ENCODE assay signal across 9 mouse cellular contexts in genomic region chr5:24919155-24919554, GRCm38 (mm10).
DNase-seq lines count a peak whose midpoint lies in the region; ATAC-seq and TF ChIP-seq lines count a peak whose summit lies in the region.
"Had no signal": no experiment of that assay in that cellular context is flagged by ENCODE, and none has a peak within 500 bp of the region (broad histone marks: within the 10 kb centered on the region; RNA-seq: fewer than 3 reads in every experiment).

No protein-coding gene starts in this region.

- H3K9me3 ChIP-seq in hindbrain, postnatal 0 days (ENCODE audit: low read length) = no peaks in the 10 kb centered on the region
- H3K9me3 ChIP-seq in hindbrain, embryonic 13.5 days = no peaks in the 10 kb centered on the region
- no peaks in the 10 kb centered on the region for H3K9me3 ChIP-seq in intestine, postnatal 0 days (ENCODE audit: control insufficient read depth)
- H3K9me3 ChIP-seq in stomach, embryonic 15.5 days = no peaks in the 10 kb centered on the region
- H3K9me3 ChIP-seq: midbrain, embryonic 12.5 days had no signal

- 80% methylated on average over 1 of the region's 1 CpGs for WGBS in hindbrain, postnatal 0 days
- WGBS in hindbrain, embryonic 13.5 days = 94% methylated on average over 1 of the region's 1 CpGs
- 83% methylated on average over 1 of the region's 1 CpGs for WGBS in intestine, postnatal 0 days
- 78% methylated on average over 1 of the region's 1 CpGs for WGBS in stomach, embryonic 15.5 days

- no peak overlapping the region for H3K4me2 ChIP-seq in hindbrain, postnatal 0 days (ENCODE audit: low read depth, low read length)
- no peak overlapping the region for H3K4me2 ChIP-seq in hindbrain, embryonic 13.5 days
- no peak overlapping the region for H3K4me2 ChIP-seq in intestine, postnatal 0 days (replicated peaks; ENCODE audit: low read depth)
- H3K4me2 ChIP-seq in stomach, embryonic 15.5 days = no peak overlapping the region
- H3K4me2 ChIP-seq: midbrain, embryonic 12.5 days had no signal

- ATAC-seq in hindbrain, postnatal 0 days = no peak
- no peak for ATAC-seq in hindbrain, embryonic 13.5 days (ENCODE audit: low FRiP score)
- ATAC-seq in intestine, postnatal 0 days = 0 out of 2 replicates have a peak, but pooled peaks have one; percentile 22
- peak; percentile 39; the same call in 1 of the 2 replicates for ATAC-seq in stomach, embryonic 15.5 days (ENCODE audit: insufficient read depth, low FRiP score, low read depth)

- no peaks in the 10 kb centered on the region for H3K27me3 ChIP-seq in hindbrain, postnatal 0 days (ENCODE audit: insufficient read depth, low read length)
- H3K27me3 ChIP-seq in hindbrain, embryonic 13.5 days = no peaks in the 10 kb centered on the region
- no peaks in the 10 kb centered on the region for H3K27me3 ChIP-seq in intestine, postnatal 0 days (replicated peaks; ENCODE audit: control insufficient read depth, insufficient read depth, low read length)
- H3K27me3 ChIP-seq in stomach, embryonic 15.5 days (replicated peaks) = no peaks in the 10 kb centered on the region
- H3K27me3 ChIP-seq: midbrain, embryonic 12.5 days had no signal

- H3K9ac ChIP-seq in hindbrain, postnatal 0 days (replicated peaks; ENCODE audit: low read length) = no peak overlapping the region
- no peak overlapping the region for H3K9ac ChIP-seq in hindbrain, embryonic 13.5 days
- no peak overlapping the region for H3K9ac ChIP-seq in intestine, postnatal 0 days (ENCODE audit: low read depth, low read length)
- no peak overlapping the region for H3K9ac ChIP-seq in stomach, embryonic 15.5 days
- H3K9ac ChIP-seq: midbrain, embryonic 12.5 days had no signal

- no peaks in the 10 kb centered on the region for H3K4me1 ChIP-seq in hindbrain, postnatal 0 days (ENCODE audit: insufficient read depth, low read length)
- H3K4me1 ChIP-seq in hindbrain, embryonic 13.5 days (replicated peaks) = no peaks in the 10 kb centered on the region
- H3K4me1 ChIP-seq in intestine, postnatal 0 days (replicated peaks; ENCODE audit: control insufficient read depth, insufficient read depth, low read length) = no peaks in the 10 kb centered on the region
- no peaks in the 10 kb centered on the region for H3K4me1 ChIP-seq in stomach, embryonic 15.5 days
- H3K4me1 ChIP-seq: midbrain, embryonic 12.5 days had no signal

- H3K27ac ChIP-seq in hindbrain, postnatal 0 days = no peak overlapping the region
- H3K27ac ChIP-seq in hindbrain, embryonic 13.5 days = no peak overlapping the region
- no peak overlapping the region for H3K27ac ChIP-seq in intestine, postnatal 0 days (ENCODE audit: low read depth, low read length)
- H3K27ac ChIP-seq in stomach, embryonic 15.5 days = no peak overlapping the region
- H3K27ac ChIP-seq: midbrain, embryonic 12.5 days had no signal

- DNase-seq in hindbrain, postnatal 0 days (ENCODE audit: low spot score) = peak; percentile 44
- DNase-seq in right cerebral cortex, postnatal 10 days (ENCODE audit: low spot score in 2 of 2) = peak; percentile 63 to 70
- DNase-seq in right cerebral cortex, postnatal 36 days (ENCODE audit: low spot score in 2 of 2) = no peak
- no peak for DNase-seq in layer of hippocampus, postnatal 25 days (ENCODE audit: extremely low spot score in 1 of 2, low spot score in 1 of 2)
- DNase-seq: thymus, postnatal 4 days had no signal

- no peak overlapping the region for H3K4me3 ChIP-seq in hindbrain, postnatal 0 days (ENCODE audit: low read length)
- no peak overlapping the region for H3K4me3 ChIP-seq in hindbrain, embryonic 13.5 days
- H3K4me3 ChIP-seq in intestine, postnatal 0 days (ENCODE audit: low read depth, low read length) = no peak overlapping the region
- H3K4me3 ChIP-seq in stomach, embryonic 15.5 days (replicated peaks) = no peak overlapping the region
- H3K4me3 ChIP-seq: midbrain, embryonic 12.5 days had no signal

- no peak for TF ChIP-seq CTCF in hindbrain, postnatal 0 days (IDR thresholded peaks at IDR 0.05; ENCODE audit: low read depth)
- no peak for TF ChIP-seq CTCF in intestine, postnatal 0 days (IDR thresholded peaks at IDR 0.05; ENCODE audit: low read depth)

- no peaks in the 10 kb centered on the region for H3K36me3 ChIP-seq in hindbrain, postnatal 0 days (ENCODE audit: insufficient read depth, low read length)
- H3K36me3 ChIP-seq in hindbrain, embryonic 13.5 days = no peaks in the 10 kb centered on the region
- no peaks in the 10 kb centered on the region for H3K36me3 ChIP-seq in intestine, postnatal 0 days (ENCODE audit: control insufficient read depth, insufficient read depth)
- H3K36me3 ChIP-seq in stomach, embryonic 15.5 days = no peaks in the 10 kb centered on the region
- H3K36me3 ChIP-seq: midbrain, embryonic 12.5 days had no signal

Comparison
In these comparisons a context has a peak if more than half of its experiments do, and no peak if none do; other contexts are left out.
1. DNase-seq: peak in hindbrain, postnatal 0 days (single experiment) and right cerebral cortex, postnatal 10 days (2 of 2); none in right cerebral cortex, postnatal 36 days (0 of 2) and layer of hippocampus, postnatal 25 days (0 of 2).
2. ATAC-seq: peak in intestine, postnatal 0 days (single experiment) and stomach, embryonic 15.5 days (single experiment); none in hindbrain, postnatal 0 days (single experiment) and hindbrain, embryonic 13.5 days (single experiment).